Mouse (Mus musculus): Measurements from ENCODE around the gene Bcl2l14. TPM values are rescaled to one million over a fixed set of nuclear protein-coding genes. Genes with fewer than 3 reads are reported as not detected.
A peak's percentile ranks its signal among the peaks of the same experiment; 100 is the strongest.

The Bcl2l14 gene
- polyA plus RNA-seq, 1 experiment from 2014 or later: not detected

DNA sequence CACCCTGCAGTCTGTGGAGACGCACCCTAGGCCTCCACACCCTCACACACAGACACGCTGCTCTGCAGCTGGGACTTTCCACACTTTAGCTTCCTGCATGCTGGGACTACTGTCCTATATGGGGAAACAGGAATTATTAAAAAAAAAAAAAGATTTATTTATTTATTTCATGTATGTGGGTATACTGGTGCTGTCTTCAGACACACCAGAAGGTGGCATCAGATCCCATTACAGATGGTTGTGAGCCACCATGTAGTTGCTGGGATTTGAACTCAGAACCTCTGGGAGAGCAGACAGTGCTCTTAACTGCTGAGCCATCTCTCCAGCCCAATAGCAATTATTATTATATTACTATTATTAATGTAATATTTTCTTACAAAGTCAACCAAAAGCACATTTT is 73.2 kb downstream of the Bcl2l14 start:
- ChIA-PET CTCF (interaction anchor here (0.7 to 2.2 kb wide), 3 partner anchors 9 to 138 kb away, joined by 4 to 8 read pairs (median 8); no protein-coding TSS in a partner anchor), POLR2A (no interaction called here)
- TF ChIP-seq CTCF (IDR thresholded peaks at IDR 0.05): peak; percentile 49
- DNase-seq (ENCODE audit: low read depth, low spot score): no peak
- in situ Hi-C loops (cut with MboI; ENCODE audit: low pct_unique_long_range_greater_than_20kb): no loop called here
- no peaks in the 10 kb centered on the region for H3K27me3 ChIP-seq
- ATAC-seq: no peak

DNA sequence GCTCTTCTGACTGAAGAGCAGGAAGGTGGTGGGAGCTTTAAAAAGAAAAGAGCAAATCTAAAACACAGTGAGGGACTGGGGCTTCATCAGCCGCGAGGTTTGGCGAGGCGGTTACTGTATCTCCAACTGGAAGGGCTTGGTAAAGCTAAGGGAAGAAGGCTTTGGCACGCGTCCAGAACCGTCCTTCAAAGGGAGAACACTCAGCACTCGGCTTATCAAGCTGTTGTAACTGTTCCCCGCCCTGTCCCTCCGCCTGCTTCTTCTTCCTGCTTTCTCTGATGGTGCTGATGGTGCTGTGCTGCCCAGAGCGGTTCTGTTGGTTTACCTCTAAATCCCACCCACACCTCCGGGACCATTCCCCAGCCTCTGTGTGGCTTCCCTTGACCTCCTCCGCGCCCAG is 74.7 kb downstream of the Bcl2l14 start:
- ChIA-PET CTCF (interaction anchor here (1.2 to 1.9 kb wide), 2 partner anchors 9 to 136 kb away, joined by 3 to 8 read pairs; no protein-coding TSS in a partner anchor), POLR2A (no interaction called here)
- no peaks in the 10 kb centered on the region for H3K27me3 ChIP-seq
- DNase-seq (ENCODE audit: low read depth, low spot score) (no peak), ATAC-seq (no peak)
- in situ Hi-C loops (cut with MboI; ENCODE audit: low pct_unique_long_range_greater_than_20kb): no loop called here
- no peak for TF ChIP-seq CTCF (IDR thresholded peaks at IDR 0.05)

DNA sequence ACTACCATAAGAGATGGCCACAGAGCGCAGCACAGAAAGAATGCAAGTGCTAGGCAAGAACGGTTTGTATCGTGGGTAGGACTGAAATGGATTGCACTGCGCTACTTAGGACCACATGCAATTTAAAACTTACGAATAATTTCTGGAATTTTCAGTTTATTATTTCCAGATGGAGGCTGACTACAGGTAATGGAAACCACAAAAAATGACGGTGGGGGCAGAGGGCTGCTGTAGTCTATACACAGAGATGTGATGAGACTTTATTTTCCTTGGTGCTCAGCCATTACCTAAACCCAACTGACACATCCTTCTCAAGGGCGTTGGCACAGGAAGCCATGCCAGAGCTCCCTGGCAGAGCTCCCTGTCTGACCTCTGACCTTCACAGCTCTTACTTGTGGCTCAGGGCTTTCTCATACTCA is 77.0 kb downstream of the Bcl2l14 start:
- ChIA-PET POLR2A (no interaction called here), CTCF (interaction anchor here (1.9 kb wide), 1 partner anchor 14 kb away, joined by 4 read pairs; no protein-coding TSS in a partner anchor)
- DNase-seq (ENCODE audit: low read depth, low spot score): no peak
- no peaks in the 10 kb centered on the region for H3K27me3 ChIP-seq
- in situ Hi-C loops (cut with MboI; ENCODE audit: low pct_unique_long_range_greater_than_20kb): no loop called here
- ATAC-seq: peak; percentile 57
- no peak for TF ChIP-seq CTCF (IDR thresholded peaks at IDR 0.05)

DNA sequence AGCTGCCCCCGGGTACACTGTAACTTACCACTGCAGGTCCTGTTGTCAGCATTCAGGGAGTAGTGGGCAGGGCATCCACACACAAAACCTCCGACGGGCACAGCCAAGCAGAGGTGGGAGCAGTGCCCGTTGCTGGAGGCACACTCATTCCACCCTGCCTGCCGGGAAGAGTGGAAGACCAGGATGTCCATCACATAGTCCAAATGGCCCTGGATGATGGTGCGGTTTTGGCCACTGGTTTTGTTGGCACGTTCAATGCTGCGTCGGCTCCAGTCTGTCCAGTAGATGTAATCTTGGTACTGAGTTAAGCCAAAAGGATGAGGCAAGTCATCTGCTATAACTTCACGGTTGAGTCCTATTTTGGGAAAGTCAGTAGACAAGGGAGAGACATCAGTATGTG is 83.4 kb downstream of the Bcl2l14 start:
- CTCF ChIA-PET: no interaction called here
- ATAC-seq (no peak), DNase-seq (ENCODE audit: low read depth, low spot score) (no peak)
- in situ Hi-C loops (cut with MboI; ENCODE audit: low pct_unique_long_range_greater_than_20kb): no loop called here
- no peaks in the 10 kb centered on the region for H3K27me3 ChIP-seq
- TF ChIP-seq CTCF (IDR thresholded peaks at IDR 0.05): no peak
- POLR2A ChIA-PET: no interaction called here

DNA sequence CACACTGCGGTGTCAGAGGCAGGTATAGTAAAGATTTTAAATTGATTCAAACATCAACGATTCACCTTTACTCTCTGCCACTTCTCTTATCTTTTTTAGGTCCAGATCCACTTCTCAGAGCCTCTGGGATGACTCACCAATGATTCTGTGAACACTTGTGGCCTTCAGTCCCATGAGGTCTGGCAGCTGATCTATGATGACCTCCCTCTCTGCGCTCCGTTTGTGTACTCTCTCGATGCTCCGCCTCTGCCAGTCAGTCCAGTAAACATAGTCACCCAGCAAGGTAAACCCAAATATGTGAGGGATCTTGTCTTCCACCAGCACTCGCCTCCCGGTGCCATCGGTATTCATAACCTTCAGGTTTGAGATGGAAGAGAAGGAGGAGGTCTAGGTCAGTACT is 90.2 kb downstream of the Bcl2l14 start:
- POLR2A ChIA-PET: no interaction called here
- no peak for DNase-seq (ENCODE audit: low read depth, low spot score)
- no peak for ATAC-seq
- no peak for TF ChIP-seq CTCF (IDR thresholded peaks at IDR 0.05)
- CTCF ChIA-PET: interaction anchor here (1.0 to 1.2 kb wide), 2 partner anchors 14 to 52 kb away, joined by 3 to 4 read pairs; no protein-coding TSS in a partner anchor
- in situ Hi-C loops (cut with MboI; ENCODE audit: low pct_unique_long_range_greater_than_20kb): no loop called here
- H3K27me3 ChIP-seq: no peaks in the 10 kb centered on the region

Other genes starting within 250 kb of the Bcl2l14 start
- 36.2 TPM for gene Lrp6, start 170.6 kb downstream of the Bcl2l14 start, polyA plus RNA-seq (2021)
- gene Mansc1, start 236.2 kb downstream of the Bcl2l14 start, polyA plus RNA-seq (2021): not detected
- gene Borcs5, start 243.2 kb downstream of the Bcl2l14 start, polyA plus RNA-seq (2021): 15.4 TPM